Mouse (Mus musculus): ENCODE measurements around the gene Prkca. TPM values are rescaled to one million over a fixed set of nuclear protein-coding genes. Genes with fewer than 3 reads are reported as not detected.

Prkca gene
- total RNA-seq, 1 experiment, result 8.4 TPM

DNA sequence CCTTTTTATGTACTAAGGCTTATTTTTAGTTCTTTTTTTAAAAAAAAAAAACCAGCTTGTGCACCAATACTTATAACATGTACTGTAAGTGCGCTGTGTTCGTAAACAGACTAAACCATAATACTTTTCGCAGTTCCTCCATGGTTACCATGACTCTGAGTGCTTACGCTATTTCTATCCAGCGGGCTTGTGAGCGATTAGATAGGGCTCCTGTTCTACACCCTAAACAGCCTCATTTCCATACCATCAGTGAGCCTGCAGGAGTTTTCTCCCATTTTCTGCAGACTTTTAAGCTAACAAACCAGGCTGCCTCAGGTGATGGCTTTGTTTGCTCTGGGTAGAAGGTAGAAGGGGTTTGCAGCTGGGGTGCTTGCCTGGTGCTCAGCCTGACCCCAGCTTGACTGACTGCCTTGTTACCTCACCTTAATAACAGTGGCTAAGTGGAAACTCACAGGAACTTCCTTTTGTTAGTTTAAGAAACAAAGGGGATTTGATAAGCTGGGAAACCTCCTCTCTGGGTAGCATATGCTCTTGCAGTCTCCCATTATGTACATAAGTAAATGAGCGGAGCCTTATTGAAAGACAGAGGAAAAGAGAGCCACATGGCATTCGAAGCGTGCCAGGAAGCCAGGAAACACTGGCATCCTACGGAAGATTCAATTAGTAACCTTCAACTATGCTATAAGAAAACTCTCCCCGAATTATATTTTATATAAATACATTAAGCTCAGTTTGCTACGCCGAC lies 197.8 kb downstream of the Prkca start:
- Histone ChIP-seq H3K4me1 (ENCODE audit: control insufficient read depth in 2 of 2, insufficient read depth in 2 of 2, low read length in 2 of 2, poor library complexity in 1 of 2) (no peaks in the 10 kb centered on the region), H3K4me3 (ENCODE audit: insufficient read depth in 1 of 2, low read depth in 1 of 2, low read length in 2 of 2, poor library complexity in 1 of 2, severe bottlenecking in 1 of 2) (no peak overlapping the region), H3K36me3 (ENCODE audit: control insufficient read depth, insufficient read depth, low read length, poor library complexity, severe bottlenecking) (no peaks in the 10 kb centered on the region), H3K27ac (ENCODE audit: insufficient read depth, low read depth, low read length, poor library complexity, severe bottlenecking) (no peak overlapping the region), H3K9ac (ENCODE audit: insufficient read depth, low read depth, low read length, poor library complexity, severe bottlenecking) (no peak overlapping the region), H3K9me3 (ENCODE audit: control insufficient read depth, insufficient read depth, low read depth, low read length) (no peaks in the 10 kb centered on the region)
- TF ChIP-seq CHD2 (IDR thresholded peaks at IDR 0.05; ENCODE audit: low read depth, low read length) (no peak), ZNF384 (IDR thresholded peaks at IDR 0.05; ENCODE audit: low read depth, low read length) (no peak), HCFC1 (IDR thresholded peaks at IDR 0.05; ENCODE audit: borderline replicate concordance, insufficient read depth, low read length) (no peak), MAFK (IDR thresholded peaks at IDR 0.05; ENCODE audit: insufficient read depth, low read depth, low read length) (no peak), ZC3H11A (IDR thresholded peaks at IDR 0.05; ENCODE audit: borderline replicate concordance, low read depth, low read length) (no peak)
- no peak for DNase-seq (ENCODE audit: low read depth, low spot score)
- in situ Hi-C loops (cut with MboI; ENCODE audit: low sequenced_read_pairs in 2 of 2, unreplicated experiment in 2 of 2), result no loop called here

- Histone ChIP-seq H3K9me3 (ENCODE audit: control insufficient read depth, insufficient read depth, low read depth, low read length) (no peaks in the 10 kb centered on the region), H3K27ac (ENCODE audit: insufficient read depth, low read depth, low read length, poor library complexity, severe bottlenecking) (no peak overlapping the region), H3K4me3 (ENCODE audit: insufficient read depth in 1 of 2, low read depth in 1 of 2, low read length in 2 of 2, poor library complexity in 1 of 2, severe bottlenecking in 1 of 2) (no peak overlapping the region), H3K36me3 (ENCODE audit: control insufficient read depth, insufficient read depth, low read length, poor library complexity, severe bottlenecking) (no peaks in the 10 kb centered on the region), H3K4me1 (ENCODE audit: control insufficient read depth in 2 of 2, insufficient read depth in 2 of 2, low read length in 2 of 2, poor library complexity in 1 of 2) (no peaks in the 10 kb centered on the region), H3K9ac (ENCODE audit: insufficient read depth, low read depth, low read length, poor library complexity, severe bottlenecking) (no peak overlapping the region)
- DNase-seq (ENCODE audit: low read depth, low spot score), result no peak
- in situ Hi-C loops (cut with MboI; ENCODE audit: low sequenced_read_pairs in 2 of 2, unreplicated experiment in 2 of 2), result no loop called here
- TF ChIP-seq HCFC1 (IDR thresholded peaks at IDR 0.05; ENCODE audit: borderline replicate concordance, insufficient read depth, low read length) (no peak), MAFK (IDR thresholded peaks at IDR 0.05; ENCODE audit: insufficient read depth, low read depth, low read length) (no peak), CHD2 (IDR thresholded peaks at IDR 0.05; ENCODE audit: low read depth, low read length) (no peak), ZNF384 (IDR thresholded peaks at IDR 0.05; ENCODE audit: low read depth, low read length) (no peak), ZC3H11A (IDR thresholded peaks at IDR 0.05; ENCODE audit: borderline replicate concordance, low read depth, low read length) (no peak)
These were observed 198.6 kb downstream of the Prkca start for GRCm38 (mm10) chr11:108145128-108145527.

DNA sequence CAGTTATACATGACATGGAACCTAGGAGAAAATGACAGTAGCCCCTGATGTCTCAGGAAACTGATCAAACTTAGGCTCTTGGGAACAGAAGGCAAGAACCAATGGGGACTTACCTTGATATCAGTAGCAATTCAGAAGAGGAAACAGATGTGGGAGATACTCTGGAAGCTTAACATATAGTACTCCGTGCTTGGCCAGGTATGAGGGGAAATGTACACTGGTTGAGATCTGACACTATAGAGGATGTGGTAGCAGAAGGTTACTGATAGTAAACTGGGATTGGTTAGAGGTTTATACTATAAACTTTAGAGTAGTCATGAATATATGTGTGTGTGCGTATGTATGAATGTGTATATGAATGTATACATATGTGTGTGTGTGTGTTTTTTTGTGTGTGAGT lies 200.0 kb downstream of the Prkca start:
- Histone ChIP-seq H3K9me3 (ENCODE audit: control insufficient read depth, insufficient read depth, low read depth, low read length) (no peaks in the 10 kb centered on the region), H3K36me3 (ENCODE audit: control insufficient read depth, insufficient read depth, low read length, poor library complexity, severe bottlenecking) (no peaks in the 10 kb centered on the region), H3K4me1 (ENCODE audit: control insufficient read depth in 2 of 2, insufficient read depth in 2 of 2, low read length in 2 of 2, poor library complexity in 1 of 2) (no peaks in the 10 kb centered on the region), H3K27ac (ENCODE audit: insufficient read depth, low read depth, low read length, poor library complexity, severe bottlenecking) (no peak overlapping the region), H3K4me3 (ENCODE audit: insufficient read depth in 1 of 2, low read depth in 1 of 2, low read length in 2 of 2, poor library complexity in 1 of 2, severe bottlenecking in 1 of 2) (no peak overlapping the region), H3K9ac (ENCODE audit: insufficient read depth, low read depth, low read length, poor library complexity, severe bottlenecking) (no peak overlapping the region)
- TF ChIP-seq ZNF384 (IDR thresholded peaks at IDR 0.05; ENCODE audit: low read depth, low read length) (no peak), HCFC1 (IDR thresholded peaks at IDR 0.05; ENCODE audit: borderline replicate concordance, insufficient read depth, low read length) (no peak), ZC3H11A (IDR thresholded peaks at IDR 0.05; ENCODE audit: borderline replicate concordance, low read depth, low read length) (no peak), CHD2 (IDR thresholded peaks at IDR 0.05; ENCODE audit: low read depth, low read length) (no peak), MAFK (IDR thresholded peaks at IDR 0.05; ENCODE audit: insufficient read depth, low read depth, low read length) (no peak)
- in situ Hi-C loops (cut with MboI; ENCODE audit: low sequenced_read_pairs in 2 of 2, unreplicated experiment in 2 of 2), result no loop called here
- DNase-seq (ENCODE audit: low read depth, low spot score), result no peak

GRCm38 (mm10) chr11:108140028-108140427 lies 203.7 kb downstream of the Prkca start:
- TF ChIP-seq ZNF384 (IDR thresholded peaks at IDR 0.05; ENCODE audit: low read depth, low read length), result no peak
- no peak for TF ChIP-seq CHD2 (IDR thresholded peaks at IDR 0.05; ENCODE audit: low read depth, low read length)
- TF ChIP-seq HCFC1 (IDR thresholded peaks at IDR 0.05; ENCODE audit: borderline replicate concordance, insufficient read depth, low read length), result no peak
- no peak for TF ChIP-seq MAFK (IDR thresholded peaks at IDR 0.05; ENCODE audit: insufficient read depth, low read depth, low read length)
- TF ChIP-seq ZC3H11A (IDR thresholded peaks at IDR 0.05; ENCODE audit: borderline replicate concordance, low read depth, low read length), result no peak
- H3K36me3 ChIP-seq (ENCODE audit: control insufficient read depth, insufficient read depth, low read length, poor library complexity, severe bottlenecking), result no peaks in the 10 kb centered on the region
- H3K9ac ChIP-seq (ENCODE audit: insufficient read depth, low read depth, low read length, poor library complexity, severe bottlenecking), result no peak overlapping the region
- no peak for DNase-seq (ENCODE audit: low read depth, low spot score)
- H3K4me1 ChIP-seq (ENCODE audit: control insufficient read depth in 2 of 2, insufficient read depth in 2 of 2, low read length in 2 of 2, poor library complexity in 1 of 2), result no peaks in the 10 kb centered on the region
- no peak overlapping the region for H3K4me3 ChIP-seq (ENCODE audit: insufficient read depth in 1 of 2, low read depth in 1 of 2, low read length in 2 of 2, poor library complexity in 1 of 2, severe bottlenecking in 1 of 2)
- no peaks in the 10 kb centered on the region for H3K9me3 ChIP-seq (ENCODE audit: control insufficient read depth, insufficient read depth, low read depth, low read length)
- in situ Hi-C loops (cut with MboI; ENCODE audit: low sequenced_read_pairs in 2 of 2, unreplicated experiment in 2 of 2), result no loop called here
- H3K27ac ChIP-seq (ENCODE audit: insufficient read depth, low read depth, low read length, poor library complexity, severe bottlenecking), result 0 out of 2 replicates have a peak overlapping the region, but pooled peaks have one; percentile 2
